In the genomic region with DNA sequence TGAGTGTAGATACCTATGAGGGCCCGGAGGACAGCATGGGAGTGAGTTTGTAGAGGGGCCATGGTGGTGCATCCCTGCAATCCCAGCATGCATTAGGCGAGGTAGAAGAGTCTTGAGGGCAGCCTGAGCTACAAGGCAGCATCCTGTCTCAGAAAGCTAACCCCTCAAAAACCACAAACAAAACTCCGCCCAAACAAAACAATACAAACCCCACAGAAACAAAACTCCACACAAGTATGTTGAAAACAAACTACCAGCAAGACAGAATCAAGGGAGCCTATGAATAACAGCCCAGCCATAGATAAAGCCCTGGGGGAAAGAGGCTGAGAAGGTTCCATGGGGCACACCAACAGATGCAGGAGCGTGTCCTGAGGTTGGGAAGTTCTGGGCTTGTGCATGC, we compare ENCODE assay signal across 7 mouse cellular contexts. TPM values are rescaled to one million over a fixed set of nuclear protein-coding genes. Genes with fewer than 3 reads are reported as not detected.
DNase-seq lines count a peak whose midpoint lies in the region; ATAC-seq and TF ChIP-seq lines count a peak whose summit lies in the region.

No protein-coding gene starts in this region.

- no peaks in the 10 kb centered on the region for H3K36me3 ChIP-seq in liver, embryonic 11.5 days (ENCODE audit: control insufficient read depth, insufficient read depth, low read length)
- no peaks in the 10 kb centered on the region for H3K36me3 ChIP-seq in ES-Bruce4 (ENCODE audit: control insufficient read depth, insufficient read depth, low read length, poor library complexity, severe bottlenecking)
- no peaks in the 10 kb centered on the region for H3K36me3 ChIP-seq in embryonic facial prominence, embryonic 10.5 days (replicated peaks)
- no peaks in the 10 kb centered on the region for H3K36me3 ChIP-seq in liver, embryonic 13.5 days

- no peaks in the 10 kb centered on the region for H3K9me3 ChIP-seq in liver, embryonic 11.5 days (ENCODE audit: control insufficient read depth, low read length)
- H3K9me3 ChIP-seq in ES-Bruce4 (replicated peaks; ENCODE audit: control insufficient read depth, insufficient read depth, low read length, poor library complexity, severe bottlenecking), result no peaks in the 10 kb centered on the region
- no peaks in the 10 kb centered on the region for H3K9me3 ChIP-seq in embryonic facial prominence, embryonic 10.5 days
- no peaks in the 10 kb centered on the region for H3K9me3 ChIP-seq in liver, embryonic 13.5 days (replicated peaks)

- 78% methylated on average over 4 of the region's 4 CpGs for WGBS in liver, embryonic 11.5 days
- 82% methylated on average over 4 of the region's 4 CpGs for WGBS in embryonic facial prominence, embryonic 10.5 days
- 59% methylated on average over 4 of the region's 4 CpGs for WGBS in liver, embryonic 13.5 days (ENCODE audit: insufficient replicate concordance)

- H3K4me1 ChIP-seq in liver, embryonic 11.5 days (replicated peaks; ENCODE audit: control insufficient read depth, insufficient read depth, low read length), result peaks cover 46% of the 10 kb centered on the region
- peaks cover 10% of the 10 kb centered on the region for H3K4me1 ChIP-seq in ES-Bruce4 (ENCODE audit: control insufficient read depth, insufficient read depth, low read length)
- peaks cover 63% of the 10 kb centered on the region for H3K4me1 ChIP-seq in embryonic facial prominence, embryonic 10.5 days
- H3K4me1 ChIP-seq in liver, embryonic 13.5 days (replicated peaks), result peaks cover 69% of the 10 kb centered on the region

- H3K27me3 ChIP-seq in liver, embryonic 11.5 days (replicated peaks; ENCODE audit: control insufficient read depth, insufficient read depth, low read length), result no peaks in the 10 kb centered on the region; the same call in 1 of the 2 replicates
- H3K27me3 ChIP-seq in ES-Bruce4 (ENCODE audit: control insufficient read depth, insufficient read depth, low read length, poor library complexity, severe bottlenecking), result no peaks in the 10 kb centered on the region
- peaks cover 38% of the 10 kb centered on the region for H3K27me3 ChIP-seq in embryonic facial prominence, embryonic 10.5 days (replicated peaks; ENCODE audit: low read depth, poor library complexity, severe bottlenecking)
- no peaks in the 10 kb centered on the region for H3K27me3 ChIP-seq in liver, embryonic 13.5 days

- H3K4me2 ChIP-seq in liver, embryonic 11.5 days, result peak overlapping the region; percentile 95
- H3K4me2 ChIP-seq in liver, embryonic 13.5 days, result peak overlapping the region; percentile 90

- no peak overlapping the region for H3K4me3 ChIP-seq in liver, embryonic 11.5 days (ENCODE audit: low read depth, low read length)
- H3K4me3 ChIP-seq in ES-Bruce4 (ENCODE audit: low read depth, low read length), result peak overlapping the region; percentile 52; the same call in 1 of the 2 replicates
- H3K4me3 ChIP-seq in embryonic facial prominence, embryonic 10.5 days, result peak overlapping the region; percentile 58; the same call in 1 of the 2 replicates
- H3K4me3 ChIP-seq in liver, embryonic 13.5 days (replicated peaks), result no peak overlapping the region

- no peak for DNase-seq in liver, embryonic 11.5 days (ENCODE audit: low spot score)
- no peak for DNase-seq in liver
- no peak for DNase-seq in embryonic facial prominence, embryonic 10.5 days (ENCODE audit: low spot score)
- DNase-seq in liver, embryonic 13.5 days, result no peak
- DNase-seq in left cerebral cortex, adult 8-10 months (ENCODE audit: low spot score in 2 of 2), result no peak
- no peak for DNase-seq in adrenal gland, postnatal 36 days

- no peak overlapping the region; the same call in 1 of the 2 replicates for H3K9ac ChIP-seq in liver, embryonic 11.5 days (ENCODE audit: low read depth, low read length)
- no peak overlapping the region for H3K9ac ChIP-seq in ES-Bruce4 (ENCODE audit: low read depth, poor library complexity, severe bottlenecking)
- H3K9ac ChIP-seq in liver, embryonic 13.5 days, result 0 out of 2 replicates have a peak overlapping the region, but pooled peaks have one; percentile 87

- no peak overlapping the region for H3K27ac ChIP-seq in liver, embryonic 11.5 days (ENCODE audit: low read depth, low read length)
- no peak overlapping the region for H3K27ac ChIP-seq in ES-Bruce4 (ENCODE audit: insufficient read depth, low read length)
- 0 out of 2 replicates have a peak overlapping the region, but pooled peaks have one; percentile 82 for H3K27ac ChIP-seq in embryonic facial prominence, embryonic 10.5 days (replicated peaks)
- H3K27ac ChIP-seq in liver, embryonic 13.5 days, result no peak overlapping the region

- no peak for TF ChIP-seq EP300 in ES-Bruce4 (IDR thresholded peaks at IDR 0.05; ENCODE audit: insufficient read depth, low read depth, low read length)

- no peak for ATAC-seq in liver, embryonic 11.5 days (replicated peaks; ENCODE audit: low FRiP score)
- ATAC-seq in liver, embryonic 13.5 days (ENCODE audit: low read depth), result no peak

- TF ChIP-seq POLR2A in ES-Bruce4 (IDR thresholded peaks at IDR 0.05; ENCODE audit: insufficient read depth, low read length), result no peak

- TF ChIP-seq CTCF in ES-Bruce4 (IDR thresholded peaks at IDR 0.05; ENCODE audit: low read depth, low read length), result no peak

RNA-seq across cellular contexts. Expression of a gene that starts 0.6 kb away (rescaled TPM):
- polyA plus RNA-seq in liver, embryonic 11.5 days (2014; fragmentation: Nextera tagmentation; extraction: Ambion mirVana), result 5.4 and 6.3 TPM in 2 replicates
- 2.5 and 4.5 TPM in 2 replicates for polyA plus RNA-seq in ES-Bruce4 (2011; ENCODE audit: insufficient read depth, insufficient read length, low read depth, missing spikeins)
- 2.3 and 2.6 TPM in 2 replicates for polyA plus RNA-seq in embryonic facial prominence, embryonic 10.5 days (2016; fragmentation: Nextera tagmentation; extraction: Ambion mirVana)
- 3.7 and 4.9 TPM in 2 replicates for polyA plus RNA-seq in liver, embryonic 13.5 days (2015; fragmentation: Nextera tagmentation; extraction: Ambion mirVana)
- 10 to 100 TPM; 20.2 to 54.7 (median 33.7) TPM for total RNA-seq in left cerebral cortex, adult 8-10 months (2022)
- 10 to 100 TPM; 10.0 to 16.9 TPM for total RNA-seq in adrenal gland, postnatal 36 days (2021)

RNA-seq across cellular contexts. Expression of a gene that starts 53.5 kb away (rescaled TPM):
- 0.44 TPM in 2 replicates for polyA plus RNA-seq in liver, embryonic 11.5 days (2014; fragmentation: Nextera tagmentation; extraction: Ambion mirVana)
- not detected in 2 replicates for polyA plus RNA-seq in ES-Bruce4 (2011; ENCODE audit: insufficient read depth, insufficient read length, low read depth, missing spikeins)
- 0.96 and 2.6 TPM in 2 replicates for polyA plus RNA-seq in embryonic facial prominence, embryonic 10.5 days (2016; fragmentation: Nextera tagmentation; extraction: Ambion mirVana)
- not detected in 2 replicates for polyA plus RNA-seq in liver, embryonic 13.5 days (2015; fragmentation: Nextera tagmentation; extraction: Ambion mirVana)
- total RNA-seq in left cerebral cortex, adult 8-10 months (2022), result 1 to 10 TPM in 1 of 4 experiments, under 1 TPM in 1, not detected in 2; 0.75 to 1.7 TPM
- total RNA-seq in adrenal gland, postnatal 36 days (2021), result not detected

Comparison
In these comparisons a context has a peak if more than half of its experiments do, and no peak if none do; other contexts are left out.
1. H3K4me3 ChIP-seq: peak in ES-Bruce4 (single experiment) and embryonic facial prominence, embryonic 10.5 days (single experiment); none in liver, embryonic 11.5 days (single experiment) and liver, embryonic 13.5 days (single experiment).